Mouse (Mus musculus): ENCODE data around the gene Pde4b. TPM values are rescaled to one million over a fixed set of nuclear protein-coding genes. Genes with fewer than 3 reads are reported as not detected.

The Pde4b gene
- polyA plus RNA-seq, 1 experiment, result 6.7 TPM

DNA sequence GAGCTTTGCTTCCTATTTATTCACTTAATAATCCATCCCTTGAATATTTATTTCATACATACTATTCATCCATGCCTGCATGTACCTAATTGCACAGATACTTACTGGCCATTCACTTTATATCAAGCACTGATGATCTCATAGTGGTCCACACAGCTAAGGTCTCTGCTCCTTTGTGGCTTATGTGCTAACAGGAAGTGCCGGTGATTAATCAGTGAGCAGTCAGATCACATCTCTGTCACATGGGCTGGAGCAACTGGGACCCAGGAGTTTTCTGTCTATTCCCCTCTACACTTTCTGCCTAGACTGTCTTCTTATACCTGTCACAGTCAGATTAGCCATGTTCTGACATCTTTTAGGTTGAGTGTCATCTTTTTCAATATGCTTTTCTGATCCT is 411.6 kb downstream of the Pde4b start:
- no peak overlapping the region for H3K4me2 ChIP-seq (ENCODE audit: low read depth)
- H3K79me2 ChIP-seq (ENCODE audit: control insufficient read depth, insufficient read depth), result no peaks in the 10 kb centered on the region
- H3K4me3 ChIP-seq, result no peak overlapping the region
- no peak overlapping the region for H3ac ChIP-seq (ENCODE audit: control insufficient read depth, insufficient read length)
- H3K27me3 ChIP-seq (ENCODE audit: control insufficient read depth, insufficient read depth, insufficient read length), result no peaks in the 10 kb centered on the region
- H3K36me3 ChIP-seq (ENCODE audit: control insufficient read depth, insufficient read depth), result no peaks in the 10 kb centered on the region
- no peak for TF ChIP-seq SRF (IDR thresholded peaks at IDR 0.05; ENCODE audit: control insufficient read depth, insufficient read length, low read depth)
- TF ChIP-seq USF1 (IDR thresholded peaks at IDR 0.05; ENCODE audit: low read depth), result peak; percentile 47

- Histone ChIP-seq H3ac (ENCODE audit: control insufficient read depth, insufficient read length) (no peak overlapping the region), H3K27me3 (ENCODE audit: control insufficient read depth, insufficient read depth, insufficient read length) (no peaks in the 10 kb centered on the region), H3K4me3 (no peak overlapping the region), H3K36me3 (ENCODE audit: control insufficient read depth, insufficient read depth) (no peaks in the 10 kb centered on the region), H3K4me2 (ENCODE audit: low read depth) (no peak overlapping the region), H3K79me2 (ENCODE audit: control insufficient read depth, insufficient read depth) (no peaks in the 10 kb centered on the region)
- TF ChIP-seq POLR2A (IDR thresholded peaks at IDR 0.05; ENCODE audit: insufficient read length, low read depth) (no peak), USF1 (IDR thresholded peaks at IDR 0.05; ENCODE audit: low read depth) (no peak), MAX (IDR thresholded peaks at IDR 0.05; ENCODE audit: low read depth) (no peak), TCF12 (IDR thresholded peaks at IDR 0.05; ENCODE audit: insufficient read depth, poor library complexity, severe bottlenecking) (no peak), REST (IDR thresholded peaks at IDR 0.05; ENCODE audit: insufficient read depth, insufficient read length) (no peak), SRF (IDR thresholded peaks at IDR 0.05; ENCODE audit: control insufficient read depth, insufficient read length, low read depth) (no peak), TCF3 (IDR thresholded peaks at IDR 0.05; ENCODE audit: insufficient read length, low read depth) (no peak), E2F4 (IDR thresholded peaks at IDR 0.05; ENCODE audit: insufficient read depth) (no peak), MYOG (IDR thresholded peaks at IDR 0.05; ENCODE audit: control insufficient read depth in 1 of 3, insufficient read depth in 1 of 3, insufficient read length in 2 of 3, low read depth in 2 of 3) (no peak), POLR2AphosphoS2 (IDR thresholded peaks at IDR 0.05; ENCODE audit: insufficient read length, low read depth) (no peak)
These were observed 418.4 kb downstream of the Pde4b start for GRCm38 (mm10) chr4:102505714-102506113.

DNA sequence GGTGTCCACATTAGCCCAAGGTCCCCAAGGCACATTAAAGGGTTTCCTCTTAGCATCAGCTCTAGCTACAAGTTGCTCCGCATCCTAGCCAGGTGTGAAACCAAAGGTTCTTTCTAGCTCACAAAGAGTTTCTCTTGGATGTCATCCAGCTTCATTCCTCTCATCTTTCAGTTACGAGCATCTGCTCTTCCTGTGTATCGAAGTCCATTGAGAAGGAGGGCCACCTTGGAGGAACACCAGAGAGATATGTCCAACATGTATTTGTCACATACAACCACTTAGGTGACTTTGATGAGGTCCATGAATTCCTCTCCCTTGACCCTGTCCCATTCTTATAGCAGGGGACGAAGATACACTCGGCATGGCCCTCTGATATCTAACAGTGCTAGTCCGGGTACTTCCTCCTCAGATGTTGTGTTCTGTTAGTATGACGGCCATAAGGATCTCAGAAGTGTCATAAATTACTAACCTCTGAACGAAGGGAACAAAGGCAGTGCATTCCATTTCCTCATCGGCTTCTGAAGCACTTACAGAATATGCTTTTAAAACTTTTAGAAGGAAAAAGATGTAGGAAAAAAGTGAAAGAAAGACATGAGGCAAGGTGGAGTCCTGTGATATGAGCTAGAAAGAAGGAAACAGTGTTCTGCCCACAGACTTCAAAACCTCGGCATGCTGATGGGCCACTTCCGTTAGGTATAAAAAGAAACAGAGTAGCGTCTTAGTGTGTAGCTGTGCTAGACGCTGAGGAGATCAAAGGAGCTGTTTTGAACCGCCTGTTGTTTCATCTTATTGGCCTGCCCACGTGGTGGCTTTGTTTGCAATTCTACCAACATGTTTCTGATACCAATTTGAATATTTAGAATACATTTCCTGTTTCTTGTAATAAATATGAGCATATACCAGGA is 419.3 kb downstream of the Pde4b start:
- TF ChIP-seq SRF (IDR thresholded peaks at IDR 0.05; ENCODE audit: control insufficient read depth, insufficient read length, low read depth) (no peak), POLR2AphosphoS2 (IDR thresholded peaks at IDR 0.05; ENCODE audit: insufficient read length, low read depth) (no peak), TCF3 (IDR thresholded peaks at IDR 0.05; ENCODE audit: insufficient read length, low read depth) (no peak), TCF12 (IDR thresholded peaks at IDR 0.05; ENCODE audit: insufficient read depth, poor library complexity, severe bottlenecking) (no peak), POLR2A (IDR thresholded peaks at IDR 0.05; ENCODE audit: insufficient read length, low read depth) (no peak), MYOD1 (IDR thresholded peaks at IDR 0.05; ENCODE audit: control insufficient read depth in 1 of 3, insufficient read length in 2 of 3, low read depth in 2 of 3) (no peak)
- no peak overlapping the region for H3K4me2 ChIP-seq (ENCODE audit: low read depth)
- no peaks in the 10 kb centered on the region for H3K36me3 ChIP-seq (ENCODE audit: control insufficient read depth, insufficient read depth)
- H3K4me3 ChIP-seq, result no peak overlapping the region
- H3K79me2 ChIP-seq (ENCODE audit: control insufficient read depth, insufficient read depth), result no peaks in the 10 kb centered on the region
- H3ac ChIP-seq (ENCODE audit: control insufficient read depth, insufficient read length), result no peak overlapping the region
- no peaks in the 10 kb centered on the region for H3K27me3 ChIP-seq (ENCODE audit: control insufficient read depth, insufficient read depth, insufficient read length)

GRCm38 (mm10) chr4:102507344-102507743 is 420.0 kb downstream of the Pde4b start:
- Histone ChIP-seq H3K4me2 (ENCODE audit: low read depth) (no peak overlapping the region), H3K27me3 (ENCODE audit: control insufficient read depth, insufficient read depth, insufficient read length) (no peaks in the 10 kb centered on the region)

GRCm38 (mm10) chr4:102507753-102508152 is 420.4 kb downstream of the Pde4b start:
- Histone ChIP-seq H3K79me2 (ENCODE audit: control insufficient read depth, insufficient read depth) (no peaks in the 10 kb centered on the region), H3K27me3 (ENCODE audit: control insufficient read depth, insufficient read depth, insufficient read length) (no peaks in the 10 kb centered on the region), H3K36me3 (ENCODE audit: control insufficient read depth, insufficient read depth) (no peaks in the 10 kb centered on the region), H3ac (ENCODE audit: control insufficient read depth, insufficient read length) (no peak overlapping the region), H3K4me3 (no peak overlapping the region), H3K4me2 (ENCODE audit: low read depth) (no peak overlapping the region)
- TF ChIP-seq CEBPB (IDR thresholded peaks at IDR 0.05; ENCODE audit: insufficient read depth, poor library complexity, severe bottlenecking) (no peak), MAX (IDR thresholded peaks at IDR 0.05; ENCODE audit: low read depth) (no peak), SRF (IDR thresholded peaks at IDR 0.05; ENCODE audit: control insufficient read depth, insufficient read length, low read depth) (no peak), MYOD1 (IDR thresholded peaks at IDR 0.05; ENCODE audit: control insufficient read depth in 1 of 3, insufficient read length in 2 of 3, low read depth in 2 of 3) (no peak), TCF12 (IDR thresholded peaks at IDR 0.05; ENCODE audit: insufficient read depth, poor library complexity, severe bottlenecking) (no peak), E2F4 (IDR thresholded peaks at IDR 0.05; ENCODE audit: insufficient read depth) (no peak), USF1 (IDR thresholded peaks at IDR 0.05; ENCODE audit: low read depth) (no peak), MYOG (IDR thresholded peaks at IDR 0.05; ENCODE audit: control insufficient read depth in 1 of 3, insufficient read depth in 1 of 3, insufficient read length in 2 of 3, low read depth in 2 of 3) (no peak), POLR2AphosphoS2 (IDR thresholded peaks at IDR 0.05; ENCODE audit: insufficient read length, low read depth) (no peak), TCF3 (IDR thresholded peaks at IDR 0.05; ENCODE audit: insufficient read length, low read depth) (no peak), POLR2A (IDR thresholded peaks at IDR 0.05; ENCODE audit: insufficient read length, low read depth) (no peak), REST (IDR thresholded peaks at IDR 0.05; ENCODE audit: insufficient read depth, insufficient read length) (no peak)

More at GRCm38 (mm10) chr4:102507344-102507743, 420.0 kb downstream of the Pde4b start:
- no peak for TF ChIP-seq E2F4 (IDR thresholded peaks at IDR 0.05; ENCODE audit: insufficient read depth)
- TF ChIP-seq SRF (IDR thresholded peaks at IDR 0.05; ENCODE audit: control insufficient read depth, insufficient read length, low read depth), result no peak
- TF ChIP-seq CEBPB (IDR thresholded peaks at IDR 0.05; ENCODE audit: insufficient read depth, poor library complexity, severe bottlenecking), result no peak
- TF ChIP-seq USF1 (IDR thresholded peaks at IDR 0.05; ENCODE audit: low read depth), result no peak
- no peak for TF ChIP-seq MYOG (IDR thresholded peaks at IDR 0.05; ENCODE audit: control insufficient read depth in 1 of 3, insufficient read depth in 1 of 3, insufficient read length in 2 of 3, low read depth in 2 of 3)
- no peak for TF ChIP-seq MYOD1 (IDR thresholded peaks at IDR 0.05; ENCODE audit: control insufficient read depth in 1 of 3, insufficient read length in 2 of 3, low read depth in 2 of 3)
- no peak for TF ChIP-seq TCF3 (IDR thresholded peaks at IDR 0.05; ENCODE audit: insufficient read length, low read depth)
- TF ChIP-seq POLR2AphosphoS2 (IDR thresholded peaks at IDR 0.05; ENCODE audit: insufficient read length, low read depth), result no peak
- no peak for TF ChIP-seq MAX (IDR thresholded peaks at IDR 0.05; ENCODE audit: low read depth)
- TF ChIP-seq TCF12 (IDR thresholded peaks at IDR 0.05; ENCODE audit: insufficient read depth, poor library complexity, severe bottlenecking), result no peak
- TF ChIP-seq POLR2A (IDR thresholded peaks at IDR 0.05; ENCODE audit: insufficient read length, low read depth), result no peak
- no peak for TF ChIP-seq REST (IDR thresholded peaks at IDR 0.05; ENCODE audit: insufficient read depth, insufficient read length)
- Histone ChIP-seq H3ac (ENCODE audit: control insufficient read depth, insufficient read length) (no peak overlapping the region), H3K36me3 (ENCODE audit: control insufficient read depth, insufficient read depth) (no peaks in the 10 kb centered on the region), H3K79me2 (ENCODE audit: control insufficient read depth, insufficient read depth) (no peaks in the 10 kb centered on the region), H3K4me3 (no peak overlapping the region)

Data from myocyte (in vitro differentiated cells).